Mouse (Mus musculus): Measurements from ENCODE around the gene Ktn1. TPM values are rescaled to one million over a fixed set of nuclear protein-coding genes. Genes with fewer than 3 reads are reported as not detected.

The Ktn1 gene
- polyA plus RNA-seq, 1 experiment from 2014 or later = 88.1 TPM

DNA sequence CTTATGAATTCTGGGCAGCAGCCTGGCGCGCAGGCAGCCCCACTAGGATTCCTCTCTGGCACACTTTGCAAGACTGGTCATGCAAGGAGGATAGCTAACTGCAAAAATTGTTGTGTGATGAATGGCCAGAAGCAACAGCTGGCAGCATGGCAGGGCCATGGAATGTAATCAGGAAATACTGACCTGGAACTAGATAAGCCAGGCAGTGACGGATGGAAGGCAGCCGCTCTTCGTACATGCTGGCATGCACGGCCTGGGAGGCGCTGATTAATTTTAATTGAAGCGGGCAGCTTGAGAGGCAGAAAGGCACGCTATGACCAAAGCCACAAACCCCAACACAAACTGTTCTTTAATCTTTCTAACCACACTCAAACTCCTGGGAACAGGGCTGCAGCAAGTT lies 13.8 kb upstream of the Ktn1 start:
- Histone ChIP-seq H3K27me3 (ENCODE audit: control insufficient read depth, insufficient read depth, low read length) (no peaks in the 10 kb centered on the region), H3K9me3 (ENCODE audit: control insufficient read depth, low read length) (no peaks in the 10 kb centered on the region), H3K9ac (replicated peaks; ENCODE audit: low read length) (no peak overlapping the region), H3K4me2 (ENCODE audit: low read length) (no peak overlapping the region), H3K27ac (replicated peaks; ENCODE audit: low read depth, low read length) (no peak overlapping the region), H3K36me3 (ENCODE audit: control insufficient read depth, insufficient read depth, low read length) (no peaks in the 10 kb centered on the region), H3K4me1 (ENCODE audit: control insufficient read depth, insufficient read depth, low read length) (no peaks in the 10 kb centered on the region), H3K4me3 (replicated peaks; ENCODE audit: low read depth, low read length) (no peak overlapping the region)
- DNase-seq (peak; percentile 17), ATAC-seq (ENCODE audit: low FRiP score, low TSS enrichment) (no peak)
- 68% methylated on average over 9 of the region's 9 CpGs for WGBS

DNA sequence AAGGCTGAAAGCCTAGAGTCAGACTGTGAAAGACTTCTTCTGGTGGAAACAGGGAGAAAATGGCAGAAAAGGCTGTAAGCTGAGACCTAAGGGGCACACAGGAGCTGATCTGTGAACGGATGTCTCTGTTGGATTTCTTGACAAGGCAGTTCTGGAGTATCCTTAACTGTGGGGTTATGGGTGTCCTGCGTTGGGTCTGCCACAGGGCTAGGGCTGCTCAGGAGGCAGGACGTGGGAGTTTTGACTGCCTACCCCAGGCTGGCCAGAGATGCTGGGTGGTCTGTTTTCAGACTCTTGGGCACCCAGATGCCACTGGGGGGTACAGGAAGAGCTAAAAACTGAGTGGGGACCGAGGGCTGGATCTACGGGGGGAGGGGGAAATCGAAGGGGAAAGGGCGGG lies 13.4 kb upstream of the Ktn1 start:
- Histone ChIP-seq H3K36me3 (ENCODE audit: control insufficient read depth, insufficient read depth, low read length) (no peaks in the 10 kb centered on the region), H3K4me1 (ENCODE audit: control insufficient read depth, insufficient read depth, low read length) (no peaks in the 10 kb centered on the region), H3K4me3 (replicated peaks; ENCODE audit: low read depth, low read length) (no peak overlapping the region), H3K9ac (replicated peaks; ENCODE audit: low read length) (no peak overlapping the region), H3K4me2 (ENCODE audit: low read length) (no peak overlapping the region), H3K27ac (replicated peaks; ENCODE audit: low read depth, low read length) (no peak overlapping the region), H3K27me3 (ENCODE audit: control insufficient read depth, insufficient read depth, low read length) (no peaks in the 10 kb centered on the region), H3K9me3 (ENCODE audit: control insufficient read depth, low read length) (no peaks in the 10 kb centered on the region)
- ATAC-seq (ENCODE audit: low FRiP score, low TSS enrichment) = no peak
- WGBS = 71% methylated on average over 7 of the region's 7 CpGs
- no peak for DNase-seq

DNA sequence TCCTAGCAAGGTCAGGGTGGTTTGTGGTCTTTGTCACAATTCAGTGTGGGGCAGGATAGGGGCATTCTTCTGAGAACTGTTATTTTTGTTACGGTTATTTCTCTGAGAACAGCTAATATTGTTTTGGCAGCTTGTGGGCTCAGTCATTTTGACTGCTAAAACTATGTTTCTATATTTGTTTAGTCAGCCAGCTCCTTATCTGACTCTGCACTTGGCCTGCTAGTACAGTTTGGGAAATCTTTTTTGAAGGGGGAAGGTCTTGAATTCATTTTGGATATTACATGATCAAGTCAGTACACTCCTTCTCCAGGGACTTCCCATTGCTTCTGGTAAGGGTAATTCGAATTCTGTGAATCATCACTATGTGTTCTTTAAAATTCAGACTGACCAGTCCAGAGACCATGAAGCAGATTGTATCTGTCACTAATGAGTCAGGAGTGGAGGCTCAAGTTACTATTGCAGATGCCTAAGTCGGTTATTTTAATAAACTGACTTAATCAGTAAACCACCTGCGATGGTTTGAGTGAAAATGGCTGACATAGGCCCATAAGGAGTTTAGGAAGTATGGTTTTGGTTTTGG lies 9.8 kb upstream of the Ktn1 start:
- H3K4me2 ChIP-seq (ENCODE audit: low read length) = no peak overlapping the region
- DNase-seq = no peak
- no peaks in the 10 kb centered on the region for H3K9me3 ChIP-seq (ENCODE audit: control insufficient read depth, low read length)
- no peak overlapping the region for H3K27ac ChIP-seq (replicated peaks; ENCODE audit: low read depth, low read length)
- H3K4me1 ChIP-seq (ENCODE audit: control insufficient read depth, insufficient read depth, low read length) = no peaks in the 10 kb centered on the region
- no peak overlapping the region for H3K9ac ChIP-seq (replicated peaks; ENCODE audit: low read length)
- 79% methylated on average over 4 of the region's 4 CpGs for WGBS
- no peak overlapping the region for H3K4me3 ChIP-seq (replicated peaks; ENCODE audit: low read depth, low read length)
- H3K27me3 ChIP-seq (ENCODE audit: control insufficient read depth, insufficient read depth, low read length) = no peaks in the 10 kb centered on the region
- no peaks in the 10 kb centered on the region for H3K36me3 ChIP-seq (ENCODE audit: control insufficient read depth, insufficient read depth, low read length)
- no peak for ATAC-seq (ENCODE audit: low FRiP score, low TSS enrichment)

DNA sequence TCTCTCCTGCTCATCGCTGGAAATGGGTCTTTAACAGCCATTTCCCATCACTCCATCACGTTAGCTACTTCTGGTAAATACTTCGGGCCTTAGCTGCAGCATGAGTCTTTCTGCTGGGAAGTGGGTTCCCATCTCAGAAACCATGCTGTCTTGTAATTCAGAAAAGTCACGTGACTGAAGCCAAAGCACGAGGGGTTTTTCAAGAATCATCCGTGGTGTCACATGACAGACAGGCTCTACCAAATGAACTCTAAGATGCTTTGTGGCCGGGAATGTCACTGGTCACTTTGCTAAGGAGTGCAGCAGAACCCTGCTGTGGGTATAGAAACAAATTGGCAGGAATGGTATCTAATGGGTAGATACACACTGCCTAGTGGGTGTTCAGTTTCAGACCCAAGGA lies 2.6 kb upstream of the Ktn1 start:
- no peak overlapping the region for H3K4me3 ChIP-seq (replicated peaks; ENCODE audit: low read depth, low read length)
- H3K4me2 ChIP-seq (ENCODE audit: low read length) = no peak overlapping the region
- ATAC-seq (ENCODE audit: low FRiP score, low TSS enrichment) = no peak
- no peak overlapping the region for H3K9ac ChIP-seq (replicated peaks; ENCODE audit: low read length)
- no peak overlapping the region for H3K27ac ChIP-seq (replicated peaks; ENCODE audit: low read depth, low read length)
- no peak for DNase-seq
- no peaks in the 10 kb centered on the region for H3K36me3 ChIP-seq (ENCODE audit: control insufficient read depth, insufficient read depth, low read length)
- 60% methylated on average over 7 of the region's 7 CpGs for WGBS
- peaks cover 5% of the 10 kb centered on the region for H3K4me1 ChIP-seq (ENCODE audit: control insufficient read depth, insufficient read depth, low read length)
- H3K27me3 ChIP-seq (ENCODE audit: control insufficient read depth, insufficient read depth, low read length) = no peaks in the 10 kb centered on the region
- H3K9me3 ChIP-seq (ENCODE audit: control insufficient read depth, low read length) = no peaks in the 10 kb centered on the region

DNA sequence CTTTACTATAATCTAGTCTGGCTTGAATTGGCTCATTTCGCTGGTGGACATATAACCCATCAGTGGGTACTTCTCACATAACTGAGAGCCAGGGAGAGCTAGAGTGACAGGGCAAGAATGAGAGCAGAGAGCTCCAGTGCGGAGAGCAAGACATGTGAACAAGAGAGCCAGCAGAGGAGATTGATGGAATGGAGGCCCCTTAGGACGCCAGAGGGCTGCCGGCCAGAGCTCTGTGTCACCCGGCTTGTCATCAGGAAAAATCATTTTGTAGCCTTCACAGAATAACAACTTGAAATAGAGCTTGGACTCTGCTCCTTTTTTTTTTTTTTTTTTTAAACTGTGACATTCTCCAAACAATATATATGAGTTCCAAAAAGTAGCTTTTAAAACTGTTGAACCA lies 2.0 kb upstream of the Ktn1 start:
- no peaks in the 10 kb centered on the region for H3K27me3 ChIP-seq (ENCODE audit: control insufficient read depth, insufficient read depth, low read length)
- no peak for DNase-seq

DNA sequence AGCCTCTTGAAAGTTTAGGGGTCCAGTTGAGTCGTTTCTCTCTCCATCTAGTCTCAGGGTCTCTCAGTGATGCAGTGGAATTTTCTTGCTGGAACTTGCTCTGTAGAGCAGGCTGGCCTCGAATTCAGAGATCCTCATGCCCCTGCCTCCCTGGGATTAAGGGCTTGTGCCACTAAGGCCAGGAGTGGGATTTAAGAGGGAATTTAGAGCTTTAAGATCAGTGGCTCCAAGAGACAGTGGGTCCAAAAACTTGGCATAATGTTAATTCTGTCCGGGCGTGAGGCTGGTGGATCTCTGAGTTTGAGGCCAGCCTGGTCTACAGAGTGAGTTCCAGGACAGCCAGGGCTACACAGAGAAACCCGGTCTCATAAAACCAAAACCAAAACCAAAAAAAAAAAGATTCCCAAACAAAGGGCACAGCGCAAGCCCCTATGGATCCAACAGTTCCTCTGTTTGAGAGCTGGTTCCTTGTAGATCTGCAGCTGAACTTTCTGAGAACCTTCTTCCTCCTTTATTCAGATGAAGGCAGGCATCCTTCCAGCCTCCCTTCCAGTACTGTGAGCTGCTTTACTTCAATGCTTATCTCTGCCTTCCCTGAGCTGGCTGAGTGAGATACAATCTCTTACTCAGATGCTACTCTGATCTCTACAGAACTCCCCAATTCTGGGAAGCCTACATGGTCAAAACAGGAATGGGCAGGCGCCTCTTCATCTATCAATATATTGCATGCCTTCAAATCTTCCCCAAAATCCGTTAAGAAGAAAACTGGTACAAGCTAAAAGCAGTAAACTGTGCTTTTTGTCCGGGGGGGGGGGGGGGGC lies 1.3 kb upstream of the Ktn1 start:
- 75% methylated on average over 9 of the region's 9 CpGs for WGBS
- ATAC-seq (ENCODE audit: low FRiP score, low TSS enrichment) (no peak), DNase-seq (no peak)
- Histone ChIP-seq H3K4me2 (ENCODE audit: low read length) (no peak overlapping the region), H3K9ac (replicated peaks; ENCODE audit: low read length) (no peak overlapping the region), H3K9me3 (ENCODE audit: control insufficient read depth, low read length) (no peaks in the 10 kb centered on the region), H3K4me1 (ENCODE audit: control insufficient read depth, insufficient read depth, low read length) (peaks cover 8% of the 10 kb centered on the region), H3K36me3 (ENCODE audit: control insufficient read depth, insufficient read depth, low read length) (no peaks in the 10 kb centered on the region), H3K4me3 (replicated peaks; ENCODE audit: low read depth, low read length) (no peak overlapping the region), H3K27me3 (ENCODE audit: control insufficient read depth, insufficient read depth, low read length) (no peaks in the 10 kb centered on the region), H3K27ac (replicated peaks; ENCODE audit: low read depth, low read length) (no peak overlapping the region)

More for the DNA sequence above, 2.0 kb upstream of the Ktn1 start:
- Histone ChIP-seq H3K27ac (replicated peaks; ENCODE audit: low read depth, low read length) (no peak overlapping the region), H3K36me3 (ENCODE audit: control insufficient read depth, insufficient read depth, low read length) (no peaks in the 10 kb centered on the region), H3K9ac (replicated peaks; ENCODE audit: low read length) (no peak overlapping the region), H3K9me3 (ENCODE audit: control insufficient read depth, low read length) (no peaks in the 10 kb centered on the region), H3K4me1 (ENCODE audit: control insufficient read depth, insufficient read depth, low read length) (peaks cover 8% of the 10 kb centered on the region), H3K4me2 (ENCODE audit: low read length) (no peak overlapping the region), H3K4me3 (replicated peaks; ENCODE audit: low read depth, low read length) (no peak overlapping the region)
- WGBS = 51% methylated on average over 5 of the region's 5 CpGs
- ATAC-seq (ENCODE audit: low FRiP score, low TSS enrichment) = no peak

DNA sequence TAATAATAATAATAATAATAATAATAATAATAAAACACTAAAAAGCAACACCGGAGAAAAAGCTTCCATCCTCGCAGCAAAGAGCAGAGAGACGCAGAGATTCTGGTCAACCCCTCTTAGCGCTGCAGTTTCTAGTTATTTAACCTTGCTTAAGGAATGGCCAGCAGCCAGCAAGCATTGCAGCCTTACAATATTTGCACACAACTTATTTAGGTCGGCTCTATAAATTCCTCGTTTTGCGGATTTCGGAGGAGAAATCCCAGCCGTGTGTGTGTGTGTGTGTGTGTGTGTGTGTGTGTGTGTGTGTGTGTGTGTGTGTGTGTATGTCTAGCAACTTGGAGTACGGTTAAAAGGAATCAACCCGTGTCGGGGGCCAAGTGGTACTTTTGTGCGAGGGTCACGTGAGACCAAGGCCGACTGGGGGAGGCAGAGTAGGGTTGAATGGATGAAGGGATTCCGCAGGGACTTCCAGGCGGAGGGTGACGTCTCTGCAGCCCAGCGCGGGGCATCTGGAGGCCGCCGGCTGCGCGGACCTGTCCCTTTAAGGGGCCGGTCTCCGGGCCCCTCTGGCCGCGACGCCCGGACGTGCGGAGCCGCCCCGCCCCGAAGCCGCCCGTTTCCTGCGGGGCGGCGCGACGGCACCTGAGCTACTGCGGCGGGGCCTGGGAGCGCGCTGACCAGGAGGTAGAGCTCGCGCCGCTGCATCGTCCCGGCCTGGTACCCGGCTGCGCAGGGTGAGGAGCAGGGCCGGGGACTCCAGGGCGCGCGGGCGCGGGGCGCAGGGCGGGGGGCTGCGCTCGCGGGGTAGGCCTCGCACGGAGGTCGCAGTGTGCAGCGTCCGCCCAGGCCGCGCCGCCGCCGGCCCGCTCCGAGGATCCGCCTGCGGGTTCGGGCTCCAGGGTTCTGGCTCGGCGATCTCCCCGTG lies 720 bp downstream of the Ktn1 start:
- peak overlapping the region; percentile 90 for H3K27ac ChIP-seq (replicated peaks; ENCODE audit: low read depth, low read length)
- DNase-seq (peak; percentile 88), ATAC-seq (ENCODE audit: low FRiP score, low TSS enrichment) (peak; percentile 93)
- peak overlapping the region; percentile 94 for H3K4me3 ChIP-seq (replicated peaks; ENCODE audit: low read depth, low read length)
- H3K4me2 ChIP-seq (ENCODE audit: low read length) = peak overlapping the region; percentile 73
- peaks cover 8% of the 10 kb centered on the region for H3K4me1 ChIP-seq (ENCODE audit: control insufficient read depth, insufficient read depth, low read length)
- H3K36me3 ChIP-seq (ENCODE audit: control insufficient read depth, insufficient read depth, low read length) = no peaks in the 10 kb centered on the region
- no peaks in the 10 kb centered on the region for H3K9me3 ChIP-seq (ENCODE audit: control insufficient read depth, low read length)
- peak overlapping the region; percentile 97 for H3K9ac ChIP-seq (replicated peaks; ENCODE audit: low read length)
- H3K27me3 ChIP-seq (ENCODE audit: control insufficient read depth, insufficient read depth, low read length) = no peaks in the 10 kb centered on the region
- WGBS = under 1% methylated on average over 56 of the region's 82 CpGs

DNA sequence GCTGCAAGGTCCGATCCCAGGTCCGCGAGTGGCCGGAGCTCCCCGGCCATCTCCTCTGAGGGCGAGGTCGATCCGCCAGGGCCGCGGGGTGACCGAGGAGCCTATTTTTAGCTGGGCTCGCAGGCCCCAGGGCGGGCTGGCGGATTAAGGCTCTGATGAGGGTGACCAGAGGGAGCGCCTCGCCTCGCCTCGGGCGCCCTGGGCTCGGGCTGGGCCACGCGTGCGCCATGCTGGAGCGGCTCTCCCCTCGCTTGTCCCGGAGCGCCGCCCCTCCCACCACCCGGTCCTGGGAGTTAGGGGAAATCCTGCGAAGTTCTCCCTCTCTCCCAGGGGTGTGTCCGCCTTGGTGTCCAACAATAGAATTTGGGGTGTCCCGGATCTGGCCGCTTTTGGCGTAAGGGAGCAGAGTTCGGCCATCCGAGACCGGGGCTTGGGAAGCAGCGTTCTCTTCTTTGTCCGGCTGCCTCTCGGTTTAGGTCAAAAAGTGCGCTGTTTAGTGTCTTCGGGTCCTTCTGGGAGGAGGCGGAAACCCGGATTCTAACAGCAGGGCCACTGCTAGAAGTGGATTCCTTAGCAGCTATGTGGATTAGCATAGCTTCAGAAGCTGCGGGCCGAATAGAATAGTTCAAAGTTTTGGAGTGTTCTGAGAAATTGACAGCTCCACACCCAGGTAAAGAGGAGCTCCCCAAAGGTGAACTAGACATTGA lies 1.5 kb downstream of the Ktn1 start:
- H3K27ac ChIP-seq (replicated peaks; ENCODE audit: low read depth, low read length) = peak overlapping the region; percentile 90
- H3K4me1 ChIP-seq (ENCODE audit: control insufficient read depth, insufficient read depth, low read length) = peaks cover 8% of the 10 kb centered on the region
- peak overlapping the region; percentile 97 for H3K9ac ChIP-seq (replicated peaks; ENCODE audit: low read length)
- peak; percentile 76 for DNase-seq
- ATAC-seq (ENCODE audit: low FRiP score, low TSS enrichment) = peak; percentile 80
- peak overlapping the region; percentile 94 for H3K4me3 ChIP-seq (replicated peaks; ENCODE audit: low read depth, low read length)
- H3K9me3 ChIP-seq (ENCODE audit: control insufficient read depth, low read length) = no peaks in the 10 kb centered on the region
- peak overlapping the region; percentile 73 for H3K4me2 ChIP-seq (ENCODE audit: low read length)
- no peaks in the 10 kb centered on the region for H3K27me3 ChIP-seq (ENCODE audit: control insufficient read depth, insufficient read depth, low read length)
- under 1% methylated on average over 45 of the region's 46 CpGs for WGBS
- H3K36me3 ChIP-seq (ENCODE audit: control insufficient read depth, insufficient read depth, low read length) = no peaks in the 10 kb centered on the region
